Mouse (Mus musculus) limb, embryonic 11.5 days (tissue): Measurements from ENCODE around the gene Lrrc4b. TPM values are rescaled to one million over a fixed set of nuclear protein-coding genes. Genes with fewer than 3 reads are reported as not detected.

Source experiments
- ATAC-seq: fragments of 200-750 bp; cut with Nextera tagmentation; 2 replicates; pipeline ENCODE4 v1.8.0; 2017; ENCODE audit warnings: low read depth; ENCODE audit not compliant: insufficient number of reproducible peaks, low FRiP score, low TSS enrichment
- DNase-seq: peaks from one replicate; pipeline ENCODE4 v3.0.0-alpha.2; 2015; ENCODE audit warnings: low spot score
- H3K27ac ChIP-seq: fragments of 300-500 bp; sonication (generic); replicated peaks from 2 replicates; pipeline ENCODE4 v1.5.1; 2014; ENCODE audit warnings: low read depth, mild to moderate bottlenecking, low read length
- H3K27me3 ChIP-seq: fragments of 300-500 bp; sonication (generic); 2 replicates; pipeline ENCODE4 v1.6.1; 2014; ENCODE audit warnings: mild to moderate bottlenecking, low read length, mixed read lengths; ENCODE audit not compliant: control insufficient read depth, insufficient read depth
- H3K36me3 ChIP-seq: fragments of 300-500 bp; sonication (generic); 2 replicates; pipeline ENCODE4 v1.6.1; 2014; ENCODE audit warnings: mild to moderate bottlenecking, low read length, moderate library complexity, mixed read lengths; ENCODE audit not compliant: control insufficient read depth, insufficient read depth
- H3K4me1 ChIP-seq: fragments of 300-500 bp; sonication (generic); 2 replicates; pipeline ENCODE4 v1.6.1; 2014; ENCODE audit warnings: low read length, mixed read lengths; ENCODE audit not compliant: control insufficient read depth, insufficient read depth
- H3K4me2 ChIP-seq: fragments of 300-500 bp; sonication (generic); 2 replicates; pipeline ENCODE4 v1.6.1; 2014; ENCODE audit warnings: low read depth, mild to moderate bottlenecking, moderate library complexity; ENCODE audit not compliant: severe bottlenecking
- H3K4me3 ChIP-seq: fragments of 300-500 bp; sonication (generic); 2 replicates; pipeline ENCODE4 v1.5.1; 2014; ENCODE audit warnings: low read depth, low read length
- H3K9ac ChIP-seq: fragments of 300-500 bp; sonication (generic); 2 replicates; pipeline ENCODE4 v1.6.1; 2014; ENCODE audit warnings: mild to moderate bottlenecking, low read length
- H3K9me3 ChIP-seq: fragments of 300-500 bp; sonication (generic); 2 replicates; pipeline ENCODE4 v1.6.1; 2016; ENCODE audit warnings: low read length; ENCODE audit not compliant: control insufficient read depth
- WGBS: fragments of 180-500 bp; shearing (Covaris S2); extraction: QIAGEN DNeasy Blood & Tissue Kit; methylation state at CpG from one replicate; pipeline ENCODE4 v1.1.7; 2014; 5-methylcytosine and 5-hydroxymethylcytosine counted together
- polyA plus RNA-seq: library from polyadenylated mRNA; unstranded; fragments of >200 nt; fragmentation: Nextera tagmentation; extraction: Ambion mirVana; gene quantifications from 2 replicates; pipeline ENCODE4 v1.2.1, GENCODE M21; 2014

Lrrc4b gene
- polyA plus RNA-seq, 1 experiment from 2014 or later: 0.60 TPM

GRCm38 (mm10) chr7:44398570-44398969 lies 30.2 kb upstream of the Lrrc4b start:
- Histone ChIP-seq H3K36me3 (no peaks in the 10 kb centered on the region), H3K27ac (no peak overlapping the region), H3K9ac (no peak overlapping the region), H3K4me2 (no peak overlapping the region), H3K4me3 (no peak overlapping the region), H3K4me1 (no peaks in the 10 kb centered on the region), H3K9me3 (no peaks in the 10 kb centered on the region), H3K27me3 (no peaks in the 10 kb centered on the region)
- DNase-seq (peak; percentile 59), ATAC-seq (no peak)
- WGBS: 14% methylated on average over 3 of the region's 3 CpGs

- no peaks in the 10 kb centered on the region; the same call in 1 of the 2 replicates for H3K27me3 ChIP-seq
- WGBS: 75% methylated on average over 6 of the region's 6 CpGs
These were observed 27.1 kb upstream of the Lrrc4b start for GRCm38 (mm10) chr7:44401673-44402072.

GRCm38 (mm10) chr7:44405346-44406014 lies 23.3 kb upstream of the Lrrc4b start:
- 0 out of 2 replicates have a peak overlapping the region, but pooled peaks have one; percentile 30 for H3K27ac ChIP-seq
- H3K9ac ChIP-seq: no peak overlapping the region
- no peaks in the 10 kb centered on the region for H3K36me3 ChIP-seq
- no peaks in the 10 kb centered on the region for H3K9me3 ChIP-seq
- H3K4me3 ChIP-seq: peak overlapping the region; percentile 26
- no peaks in the 10 kb centered on the region; the same call in 1 of the 2 replicates for H3K27me3 ChIP-seq
- ATAC-seq (peak; percentile 97), DNase-seq (peak; percentile 97)
- H3K4me2 ChIP-seq: peak overlapping the region; percentile 50
- H3K4me1 ChIP-seq: no peaks in the 10 kb centered on the region
- WGBS: 2% methylated on average over 27 of the region's 27 CpGs

More at GRCm38 (mm10) chr7:44401673-44402072, 27.1 kb upstream of the Lrrc4b start:
- no peaks in the 10 kb centered on the region for H3K9me3 ChIP-seq
- DNase-seq (no peak), ATAC-seq (no peak)
- no peak overlapping the region for H3K4me2 ChIP-seq
- no peaks in the 10 kb centered on the region for H3K4me1 ChIP-seq
- no peak overlapping the region for H3K9ac ChIP-seq
- H3K4me3 ChIP-seq: no peak overlapping the region
- no peak overlapping the region for H3K27ac ChIP-seq
- H3K36me3 ChIP-seq: no peaks in the 10 kb centered on the region

- 0% methylated on average over 5 of the region's 5 CpGs for WGBS
- DNase-seq (no peak), ATAC-seq (no peak; the same call in 1 of the 2 replicates)
- H3K27ac ChIP-seq: no peak overlapping the region
- no peaks in the 10 kb centered on the region for H3K9me3 ChIP-seq
- H3K36me3 ChIP-seq: no peaks in the 10 kb centered on the region
- H3K4me1 ChIP-seq: no peaks in the 10 kb centered on the region
- H3K4me2 ChIP-seq: no peak overlapping the region
- no peak overlapping the region for H3K4me3 ChIP-seq
- H3K9ac ChIP-seq: no peak overlapping the region
- H3K27me3 ChIP-seq: no peaks in the 10 kb centered on the region; the same call in 1 of the 2 replicates
These were observed 22.8 kb upstream of the Lrrc4b start for GRCm38 (mm10) chr7:44406015-44406355.

- H3K4me1 ChIP-seq: no peaks in the 10 kb centered on the region
- no peaks in the 10 kb centered on the region for H3K36me3 ChIP-seq
- H3K27ac ChIP-seq: no peak overlapping the region
- DNase-seq: no peak
- H3K9ac ChIP-seq: no peak overlapping the region
- no peak for ATAC-seq
- no peaks in the 10 kb centered on the region for H3K9me3 ChIP-seq
- 80% methylated on average over 4 of the region's 4 CpGs for WGBS
- H3K27me3 ChIP-seq: no peaks in the 10 kb centered on the region; the same call in 1 of the 2 replicates
- no peak overlapping the region for H3K4me2 ChIP-seq
- H3K4me3 ChIP-seq: no peak overlapping the region
These were observed 17.7 kb upstream of the Lrrc4b start for GRCm38 (mm10) chr7:44411144-44411543.

- no peak overlapping the region for H3K4me2 ChIP-seq
- DNase-seq (no peak), ATAC-seq (no peak)
- no peak overlapping the region for H3K27ac ChIP-seq
- WGBS: 83% methylated on average over 6 of the region's 6 CpGs
- H3K9me3 ChIP-seq: no peaks in the 10 kb centered on the region
- no peaks in the 10 kb centered on the region for H3K4me1 ChIP-seq
- H3K9ac ChIP-seq: no peak overlapping the region
- no peaks in the 10 kb centered on the region for H3K27me3 ChIP-seq
- no peak overlapping the region for H3K4me3 ChIP-seq
- H3K36me3 ChIP-seq: no peaks in the 10 kb centered on the region
These were observed 15.5 kb upstream of the Lrrc4b start for GRCm38 (mm10) chr7:44413307-44413706.

GRCm38 (mm10) chr7:44427666-44428065 lies 1.2 kb upstream of the Lrrc4b start:
- peaks cover 43% of the 10 kb centered on the region for H3K27me3 ChIP-seq
- peak overlapping the region; percentile 37 for H3K4me2 ChIP-seq
- H3K9me3 ChIP-seq: no peaks in the 10 kb centered on the region; the same call in 1 of the 2 replicates
- ATAC-seq: peak; percentile 22
- DNase-seq: no peak
- 3% methylated on average over 7 of the region's 8 CpGs for WGBS
- H3K36me3 ChIP-seq: no peaks in the 10 kb centered on the region
- 0 out of 2 replicates have a peak overlapping the region, but pooled peaks have one; percentile 6 for H3K4me3 ChIP-seq
- H3K9ac ChIP-seq: no peak overlapping the region
- no peak overlapping the region for H3K27ac ChIP-seq
- peaks cover 7% of the 10 kb centered on the region; the same call in 1 of the 2 replicates for H3K4me1 ChIP-seq

- Histone ChIP-seq H3K4me2 (peak overlapping the region; percentile 86), H3K4me3 (peak overlapping the region; percentile 53), H3K36me3 (no peaks in the 10 kb centered on the region), H3K9me3 (no peaks in the 10 kb centered on the region; the same call in 1 of the 2 replicates), H3K27me3 (peaks cover 43% of the 10 kb centered on the region), H3K9ac (peak overlapping the region; percentile 64), H3K4me1 (peaks cover 7% of the 10 kb centered on the region; the same call in 1 of the 2 replicates), H3K27ac (no peak overlapping the region)
- ATAC-seq (no peak; the same call in 1 of the 2 replicates), DNase-seq (peak; percentile 49)
- under 1% methylated on average over 17 of the region's 38 CpGs for WGBS
These were observed 457 bp upstream of the Lrrc4b start for GRCm38 (mm10) chr7:44428171-44428950.
